Mouse (Mus musculus): ENCODE measurements around the gene Olfm3.

GRCm38 (mm10) chr3:115090670-115091069 lies 186.8 kb downstream of the Olfm3 start:
- no peak for TF ChIP-seq CTCF (IDR thresholded peaks at IDR 0.05; ENCODE audit: borderline replicate concordance, insufficient read depth, low read depth, low read length)
- TF ChIP-seq POLR2A (IDR thresholded peaks at IDR 0.05; ENCODE audit: borderline replicate concordance, insufficient read depth, low read length), result no peak
